Mouse (Mus musculus): ENCODE measurements around the gene D17Wsu92e.

DNA sequence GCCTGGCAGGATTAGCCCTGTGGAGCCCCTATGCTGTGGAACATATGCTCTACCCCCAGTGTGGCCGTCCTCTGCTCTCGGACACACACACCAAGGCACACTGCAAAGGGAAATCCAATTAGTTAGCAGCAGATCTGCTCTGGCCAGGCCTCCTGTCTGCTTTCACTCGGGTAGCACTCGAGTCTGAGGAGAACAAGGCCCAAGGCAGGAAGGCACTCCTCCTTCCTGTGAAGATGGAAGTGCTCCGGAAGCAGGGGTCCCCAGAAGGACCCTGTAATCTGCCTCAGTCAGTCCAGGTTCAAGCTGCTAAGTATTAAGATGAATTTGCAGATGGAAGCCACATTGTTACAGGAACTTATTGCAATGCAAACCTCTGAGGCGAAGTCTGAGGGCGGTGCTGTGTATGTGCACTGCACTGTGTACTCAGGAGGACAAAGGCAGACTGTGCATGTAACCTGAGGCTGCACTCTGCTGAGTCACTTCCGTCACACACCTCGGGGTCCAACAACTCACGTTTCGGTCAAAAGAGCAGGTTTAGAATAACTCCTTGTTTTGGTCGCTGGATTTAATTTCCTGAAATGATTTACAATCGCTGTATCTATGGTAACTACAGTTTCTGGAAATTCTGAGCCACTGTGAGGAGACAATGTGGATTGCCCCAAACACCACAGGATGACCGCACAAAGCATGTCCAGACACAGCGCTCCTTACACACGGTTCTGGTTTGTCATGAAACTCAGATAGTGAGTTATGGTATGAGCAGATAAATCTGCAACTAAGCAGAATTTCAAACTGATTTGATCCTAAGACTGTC, 20.5 kb downstream of the D17Wsu92e start:
- TF ChIP-seq CTCF (IDR thresholded peaks at IDR 0.05): no peak
- no peak for TF ChIP-seq EP300 (IDR thresholded peaks at IDR 0.05; ENCODE audit: insufficient read depth, low read depth, low read length)
